In the genomic region with DNA sequence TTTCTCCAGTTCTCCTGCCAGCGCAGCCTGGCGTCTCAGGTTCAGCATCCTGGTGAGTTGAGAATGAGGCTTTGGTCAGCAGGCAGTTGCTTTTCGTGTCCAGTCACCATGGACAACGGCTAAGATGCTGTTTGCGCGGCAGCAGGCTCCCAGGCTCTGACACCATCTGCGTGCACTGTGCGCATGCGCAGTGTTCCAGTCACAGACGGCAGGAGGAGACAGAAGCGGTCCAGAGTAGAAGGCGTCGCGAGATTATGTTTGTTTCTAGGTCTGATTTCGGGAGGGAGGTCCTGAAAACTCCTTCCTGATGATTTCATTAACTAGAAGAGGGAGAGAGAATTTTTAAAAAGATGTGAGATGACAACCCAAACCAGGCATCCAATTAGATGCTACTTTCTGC, we compare ENCODE assay signal across 11 mouse cellular contexts.
DNase-seq lines count a peak whose midpoint lies in the region; ATAC-seq and TF ChIP-seq lines count a peak whose summit lies in the region.
"Had no signal": no experiment of that assay in that cellular context is flagged by ENCODE, and none has a peak within 500 bp of the region (broad histone marks: within the 10 kb centered on the region; RNA-seq: fewer than 3 reads in every experiment).

No protein-coding gene starts in this region.

- no peak for TF ChIP-seq POLR2A in myocyte (IDR thresholded peaks at IDR 0.05; ENCODE audit: insufficient read length, low read depth)

- 0 out of 2 replicates have a peak overlapping the region, but pooled peaks have one; percentile 5 for H3K4me2 ChIP-seq in forebrain, embryonic 14.5 days (ENCODE audit: low read length)
- H3K4me2 ChIP-seq in myocyte (ENCODE audit: low read depth) = no peak overlapping the region
- H3K4me2 ChIP-seq in heart, embryonic 12.5 days = no peak overlapping the region
- H3K4me2 ChIP-seq: limb, embryonic 13.5 days had no signal

- ATAC-seq in forebrain, embryonic 14.5 days = no peak
- ATAC-seq in heart, embryonic 12.5 days (ENCODE audit: insufficient number of reproducible peaks, low FRiP score) = no peak

- H3K36me3 ChIP-seq in forebrain, embryonic 14.5 days (ENCODE audit: control insufficient read depth, insufficient read depth, low read length) = no peaks in the 10 kb centered on the region
- no peaks in the 10 kb centered on the region for H3K36me3 ChIP-seq in forebrain, embryonic 10.5 days (replicated peaks)
- H3K36me3 ChIP-seq in myocyte (ENCODE audit: control insufficient read depth, insufficient read depth) = no peaks in the 10 kb centered on the region
- peaks cover 15% of the 10 kb centered on the region; the same call in 1 of the 2 replicates for H3K36me3 ChIP-seq in heart, embryonic 12.5 days
- H3K36me3 ChIP-seq: hindbrain, embryonic 10.5 days had no signal

- no peak overlapping the region for H3ac ChIP-seq in myocyte (ENCODE audit: control insufficient read depth, insufficient read length)

- peak overlapping the region; percentile 63; the same call in 1 of the 2 replicates for H3K27ac ChIP-seq in forebrain, embryonic 14.5 days (ENCODE audit: low read depth, low read length)
- H3K27ac ChIP-seq in forebrain, embryonic 10.5 days = no peak overlapping the region
- H3K27ac ChIP-seq in heart, embryonic 12.5 days (ENCODE audit: poor library complexity, severe bottlenecking) = no peak overlapping the region
- H3K27ac ChIP-seq: hindbrain, embryonic 10.5 days; limb, embryonic 13.5 days had no signal

- H3K9ac ChIP-seq in forebrain, embryonic 14.5 days (ENCODE audit: low read length) = no peak overlapping the region
- H3K9ac ChIP-seq in heart, embryonic 12.5 days = no peak overlapping the region

- DNase-seq in forebrain, embryonic 14.5 days (ENCODE audit: low spot score) = peak; percentile 74
- no peak for DNase-seq in forebrain, embryonic 10.5 days (ENCODE audit: extremely low spot score, low spot score)
- DNase-seq in cerebellum, adult 11-12 months = peak; percentile 85
- peak; percentile 78 for DNase-seq in frontal cortex, postnatal 36 days (ENCODE audit: low spot score in 2 of 2)
- no peak for DNase-seq in thymus, adult 18-20 months
- DNase-seq in gastrocnemius, postnatal 4 days (ENCODE audit: low spot score in 2 of 2) = no peak
- DNase-seq: gastrocnemius, postnatal 36 days had no signal

- no peaks in the 10 kb centered on the region for H3K9me3 ChIP-seq in forebrain, embryonic 14.5 days (replicated peaks; ENCODE audit: control insufficient read depth, low read length)
- H3K9me3 ChIP-seq in forebrain, embryonic 10.5 days = no peaks in the 10 kb centered on the region
- H3K9me3 ChIP-seq in heart, embryonic 12.5 days (replicated peaks) = no peaks in the 10 kb centered on the region
- H3K9me3 ChIP-seq: hindbrain, embryonic 10.5 days; limb, embryonic 13.5 days had no signal

- WGBS in forebrain, embryonic 14.5 days = 77% methylated on average over 15 of the region's 15 CpGs
- WGBS in forebrain, embryonic 10.5 days = 85% methylated on average over 15 of the region's 15 CpGs
- WGBS in heart, embryonic 12.5 days = 89% methylated on average over 15 of the region's 15 CpGs

- H3K27me3 ChIP-seq in forebrain, embryonic 14.5 days (replicated peaks; ENCODE audit: control insufficient read depth, insufficient read depth, low read length) = no peaks in the 10 kb centered on the region
- H3K27me3 ChIP-seq in forebrain, embryonic 10.5 days (ENCODE audit: poor library complexity, severe bottlenecking) = peaks cover 4% of the 10 kb centered on the region; the same call in 1 of the 2 replicates
- H3K27me3 ChIP-seq in myocyte (ENCODE audit: control insufficient read depth, insufficient read depth, insufficient read length) = no peaks in the 10 kb centered on the region
- peaks cover 62% of the 10 kb centered on the region for H3K27me3 ChIP-seq in heart, embryonic 12.5 days (replicated peaks)

- H3K4me3 ChIP-seq in forebrain, embryonic 14.5 days (ENCODE audit: low read depth, low read length) = no peak overlapping the region
- no peak overlapping the region for H3K4me3 ChIP-seq in forebrain, embryonic 10.5 days
- no peak overlapping the region for H3K4me3 ChIP-seq in myocyte
- H3K4me3 ChIP-seq in heart, embryonic 12.5 days = no peak overlapping the region
- H3K4me3 ChIP-seq: hindbrain, embryonic 10.5 days; limb, embryonic 13.5 days had no signal

- peaks cover 7% of the 10 kb centered on the region; the same call in 1 of the 2 replicates for H3K4me1 ChIP-seq in forebrain, embryonic 14.5 days (ENCODE audit: control insufficient read depth, insufficient read depth, low read length)
- peaks cover under 1% of the 10 kb centered on the region; the same call in 1 of the 2 replicates for H3K4me1 ChIP-seq in forebrain, embryonic 10.5 days
- peaks cover 16% of the 10 kb centered on the region for H3K4me1 ChIP-seq in heart, embryonic 12.5 days (replicated peaks)

- H3K79me2 ChIP-seq in myocyte (ENCODE audit: control insufficient read depth, insufficient read depth) = no peaks in the 10 kb centered on the region

TF ChIP-seq in myocyte, 11 proteins besides CTCF, POLR2A, EP300 and RAD21:
- peak; percentile 10 for TF ChIP-seq REST (IDR thresholded peaks at IDR 0.05; ENCODE audit: insufficient read depth, insufficient read length)
- no peak for TF ChIP-seq USF1 (IDR thresholded peaks at IDR 0.05; ENCODE audit: low read depth)

Comparison
In these comparisons a context has a peak if more than half of its experiments do, and no peak if none do; other contexts are left out.
1. DNase-seq: peak in forebrain, embryonic 14.5 days (single experiment), cerebellum, adult 11-12 months (single experiment) and frontal cortex, postnatal 36 days (2 of 2); none in forebrain, embryonic 10.5 days (single experiment), thymus, adult 18-20 months (0 of 2) and gastrocnemius, postnatal 4 days (0 of 2).